Mouse (Mus musculus): Measurements from ENCODE around the gene Fbn1. TPM values are rescaled to one million over a fixed set of nuclear protein-coding genes. Genes with fewer than 3 reads are reported as not detected.

The Fbn1 gene
- polyA plus RNA-seq, 1 experiment from 2014 or later: 17.2 TPM

DNA sequence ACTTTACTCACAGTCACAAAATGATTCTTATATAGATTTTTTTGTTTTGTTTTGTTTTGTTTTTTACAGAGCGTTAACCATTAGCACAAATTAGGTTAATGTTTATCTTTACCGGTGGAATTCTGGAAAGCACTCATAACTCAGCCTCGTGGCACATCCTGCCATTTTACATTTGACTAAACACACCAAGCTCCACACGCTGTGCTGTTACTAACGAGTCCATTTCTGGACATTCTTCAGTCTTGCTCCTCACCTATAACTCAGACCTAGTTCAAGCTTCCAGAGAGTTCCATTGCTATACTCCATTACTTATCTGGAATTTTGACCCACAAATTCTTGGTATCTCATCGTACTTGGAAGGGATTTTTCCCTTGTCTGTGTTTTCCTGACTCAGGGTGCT is 116.2 kb downstream of the Fbn1 start:
- ATAC-seq (ENCODE audit: low FRiP score, low TSS enrichment) (no peak), DNase-seq (ENCODE audit: low spot score) (no peak)
- Histone ChIP-seq H3K27me3 (ENCODE audit: control insufficient read depth, insufficient read depth, low read length) (no peaks in the 10 kb centered on the region), H3K4me2 (replicated peaks; ENCODE audit: low read depth) (no peak overlapping the region), H3K27ac (replicated peaks) (no peak overlapping the region), H3K9ac (ENCODE audit: low read length) (no peak overlapping the region), H3K9me3 (ENCODE audit: control insufficient read depth, low read length) (no peaks in the 10 kb centered on the region), H3K4me1 (replicated peaks; ENCODE audit: control insufficient read depth, insufficient read depth) (no peaks in the 10 kb centered on the region), H3K36me3 (ENCODE audit: control insufficient read depth, insufficient read depth, low read length) (peaks cover 6% of the 10 kb centered on the region; the same call in 1 of the 2 replicates), H3K4me3 (ENCODE audit: low read depth, low read length) (no peak overlapping the region)
- WGBS: 68% methylated on average over 6 of the region's 6 CpGs
- TF ChIP-seq EP300 (optimal IDR thresholded peaks at IDR 0.05): no peak
- no peak for TF ChIP-seq CTCF (IDR thresholded peaks at IDR 0.05; ENCODE audit: low read depth)

DNA sequence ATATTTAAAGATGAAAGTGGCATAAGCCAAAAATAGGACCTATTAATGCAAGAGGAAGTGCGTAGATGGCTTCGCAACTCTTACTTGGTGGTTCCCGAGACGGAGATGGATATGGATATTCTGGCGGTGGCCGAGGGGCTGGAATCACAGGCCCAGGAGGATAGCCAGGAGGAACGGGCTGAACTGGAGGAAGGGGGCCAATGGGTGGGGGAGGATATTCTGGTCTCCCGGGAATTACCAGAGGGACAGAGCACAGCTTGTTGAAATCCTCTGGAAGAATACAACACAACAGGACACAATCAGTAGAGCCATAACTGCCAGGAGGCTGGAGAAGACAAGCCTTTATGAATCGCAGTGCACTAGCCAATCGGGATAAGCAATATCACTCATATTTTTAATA is 118.0 kb downstream of the Fbn1 start:
- Histone ChIP-seq H3K9ac (ENCODE audit: low read length) (no peak overlapping the region), H3K27ac (replicated peaks) (no peak overlapping the region), H3K9me3 (ENCODE audit: control insufficient read depth, low read length) (no peaks in the 10 kb centered on the region), H3K36me3 (ENCODE audit: control insufficient read depth, insufficient read depth, low read length) (peaks cover 6% of the 10 kb centered on the region; the same call in 1 of the 2 replicates), H3K4me2 (replicated peaks; ENCODE audit: low read depth) (no peak overlapping the region), H3K27me3 (ENCODE audit: control insufficient read depth, insufficient read depth, low read length) (no peaks in the 10 kb centered on the region), H3K4me3 (ENCODE audit: low read depth, low read length) (no peak overlapping the region), H3K4me1 (replicated peaks; ENCODE audit: control insufficient read depth, insufficient read depth) (no peaks in the 10 kb centered on the region)
- DNase-seq (ENCODE audit: low spot score) (no peak), ATAC-seq (ENCODE audit: low FRiP score, low TSS enrichment) (no peak)
- WGBS: 85% methylated on average over 10 of the region's 10 CpGs
- TF ChIP-seq EP300 (optimal IDR thresholded peaks at IDR 0.05): no peak

DNA sequence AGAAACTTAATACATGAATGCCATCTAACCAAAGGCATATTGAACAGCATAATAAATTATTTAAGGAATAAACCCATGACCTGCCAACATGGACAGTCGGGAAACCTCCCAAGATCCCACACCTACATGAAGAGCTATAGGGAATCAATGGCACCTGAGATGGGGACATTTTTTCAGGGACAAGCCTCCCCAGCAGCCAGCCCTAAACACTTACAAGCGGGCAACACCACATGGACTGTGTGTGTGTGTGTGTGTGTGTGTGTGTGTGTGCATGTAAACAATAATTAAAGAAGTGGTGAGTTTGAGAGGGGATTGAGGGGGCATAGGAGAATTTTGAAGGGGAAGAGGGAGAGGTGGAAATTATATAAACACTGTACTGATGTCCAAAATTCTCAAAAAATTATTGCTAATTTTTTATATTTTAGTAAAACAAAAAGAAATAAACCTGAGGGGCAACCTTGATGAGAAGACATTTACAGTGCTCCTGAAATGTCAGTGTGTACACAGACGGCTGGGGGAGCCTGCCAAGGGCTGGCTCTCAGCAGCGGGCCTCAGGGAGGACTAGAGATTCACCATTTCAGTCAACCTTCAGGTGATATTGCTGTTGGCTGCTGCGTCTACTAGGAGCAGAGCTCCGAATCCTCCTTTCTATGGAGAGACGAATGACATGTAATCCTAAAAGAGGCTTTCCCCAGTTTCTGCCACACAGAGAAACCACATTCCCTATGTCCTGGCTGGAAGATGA is 121.4 kb downstream of the Fbn1 start:
- ATAC-seq (ENCODE audit: low FRiP score, low TSS enrichment) (no peak), DNase-seq (ENCODE audit: low spot score) (no peak)
- Histone ChIP-seq H3K27ac (replicated peaks) (no peak overlapping the region), H3K27me3 (ENCODE audit: control insufficient read depth, insufficient read depth, low read length) (no peaks in the 10 kb centered on the region), H3K9me3 (ENCODE audit: control insufficient read depth, low read length) (no peaks in the 10 kb centered on the region), H3K4me1 (replicated peaks; ENCODE audit: control insufficient read depth, insufficient read depth) (no peaks in the 10 kb centered on the region), H3K4me2 (replicated peaks; ENCODE audit: low read depth) (no peak overlapping the region), H3K4me3 (ENCODE audit: low read depth, low read length) (no peak overlapping the region), H3K36me3 (ENCODE audit: control insufficient read depth, insufficient read depth, low read length) (peaks cover 6% of the 10 kb centered on the region; the same call in 1 of the 2 replicates), H3K9ac (ENCODE audit: low read length) (no peak overlapping the region)
- 82% methylated on average over 7 of the region's 7 CpGs for WGBS
- no peak for TF ChIP-seq EP300 (optimal IDR thresholded peaks at IDR 0.05)
- TF ChIP-seq CTCF (IDR thresholded peaks at IDR 0.05; ENCODE audit: low read depth): no peak

DNA sequence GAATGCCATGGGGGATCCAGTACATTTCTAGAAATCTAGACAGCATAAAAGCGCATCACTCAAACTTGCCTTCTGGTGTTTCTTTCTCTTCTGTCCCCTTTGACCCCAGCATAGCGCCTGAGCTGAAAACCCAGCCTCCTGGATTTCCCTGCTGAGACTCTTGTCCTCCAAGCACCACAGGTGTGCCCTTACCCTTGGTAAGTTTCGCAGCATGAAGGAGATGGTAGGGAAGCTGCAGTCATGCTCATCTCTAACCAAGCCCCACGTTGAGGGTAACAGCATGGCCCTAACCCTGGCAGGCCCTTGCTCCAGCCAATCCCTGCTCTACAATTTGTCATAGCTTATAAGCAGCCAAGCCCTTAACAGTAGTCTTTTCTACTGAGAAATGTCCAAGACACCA is 122.9 kb downstream of the Fbn1 start:
- H3K4me2 ChIP-seq (replicated peaks; ENCODE audit: low read depth): no peak overlapping the region
- H3K9ac ChIP-seq (ENCODE audit: low read length): no peak overlapping the region
- H3K9me3 ChIP-seq (ENCODE audit: control insufficient read depth, low read length): no peaks in the 10 kb centered on the region
- H3K4me1 ChIP-seq (replicated peaks; ENCODE audit: control insufficient read depth, insufficient read depth): no peaks in the 10 kb centered on the region
- TF ChIP-seq EP300 (optimal IDR thresholded peaks at IDR 0.05) (no peak), CTCF (IDR thresholded peaks at IDR 0.05; ENCODE audit: low read depth) (no peak)
- no peak for ATAC-seq (ENCODE audit: low FRiP score, low TSS enrichment)
- H3K36me3 ChIP-seq (ENCODE audit: control insufficient read depth, insufficient read depth, low read length): peaks cover 6% of the 10 kb centered on the region; the same call in 1 of the 2 replicates
- no peak overlapping the region for H3K4me3 ChIP-seq (ENCODE audit: low read depth, low read length)
- DNase-seq (ENCODE audit: low spot score): no peak
- no peaks in the 10 kb centered on the region for H3K27me3 ChIP-seq (ENCODE audit: control insufficient read depth, insufficient read depth, low read length)
- 75% methylated on average over 4 of the region's 4 CpGs for WGBS
- H3K27ac ChIP-seq (replicated peaks): no peak overlapping the region

DNA sequence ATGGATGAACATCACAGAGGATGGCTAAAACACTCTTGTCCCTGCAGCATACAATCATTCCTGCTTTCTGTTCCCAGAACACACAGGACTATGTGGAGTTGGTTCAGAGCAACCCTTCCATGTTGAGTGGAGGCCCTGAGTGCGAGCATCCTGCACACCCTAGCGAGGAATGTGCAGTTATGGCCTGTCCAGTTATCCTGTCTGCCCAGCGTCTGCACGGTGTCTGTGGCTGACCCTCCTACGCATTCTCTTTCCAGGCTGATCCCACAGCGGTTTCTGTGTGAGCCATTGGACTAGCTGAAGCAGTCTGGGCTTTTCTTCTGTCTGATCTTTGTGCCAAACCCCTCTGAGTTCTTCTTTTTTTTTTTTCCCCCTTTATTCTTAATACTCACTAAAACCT is 123.4 kb downstream of the Fbn1 start:
- H3K36me3 ChIP-seq (ENCODE audit: control insufficient read depth, insufficient read depth, low read length): peaks cover 6% of the 10 kb centered on the region; the same call in 1 of the 2 replicates
- H3K27me3 ChIP-seq (ENCODE audit: control insufficient read depth, insufficient read depth, low read length): no peaks in the 10 kb centered on the region
- H3K4me2 ChIP-seq (replicated peaks; ENCODE audit: low read depth): no peak overlapping the region
- TF ChIP-seq CTCF (IDR thresholded peaks at IDR 0.05; ENCODE audit: low read depth): no peak
- TF ChIP-seq EP300 (optimal IDR thresholded peaks at IDR 0.05): no peak
- 87% methylated on average over 6 of the region's 6 CpGs for WGBS
- H3K9me3 ChIP-seq (ENCODE audit: control insufficient read depth, low read length): no peaks in the 10 kb centered on the region
- H3K4me3 ChIP-seq (ENCODE audit: low read depth, low read length): no peak overlapping the region
- DNase-seq (ENCODE audit: low spot score) (no peak), ATAC-seq (ENCODE audit: low FRiP score, low TSS enrichment) (no peak)
- H3K27ac ChIP-seq (replicated peaks): no peak overlapping the region
- no peaks in the 10 kb centered on the region for H3K4me1 ChIP-seq (replicated peaks; ENCODE audit: control insufficient read depth, insufficient read depth)
- no peak overlapping the region for H3K9ac ChIP-seq (ENCODE audit: low read length)

- DNase-seq (ENCODE audit: low spot score): no peak
- no peak for TF ChIP-seq CTCF (IDR thresholded peaks at IDR 0.05; ENCODE audit: low read depth)
- TF ChIP-seq EP300 (optimal IDR thresholded peaks at IDR 0.05): no peak
- Histone ChIP-seq H3K27ac (replicated peaks) (no peak overlapping the region), H3K36me3 (ENCODE audit: control insufficient read depth, insufficient read depth, low read length) (no peaks in the 10 kb centered on the region; the same call in 1 of the 2 replicates), H3K4me2 (replicated peaks; ENCODE audit: low read depth) (no peak overlapping the region), H3K4me1 (replicated peaks; ENCODE audit: control insufficient read depth, insufficient read depth) (no peaks in the 10 kb centered on the region), H3K9me3 (ENCODE audit: control insufficient read depth, low read length) (no peaks in the 10 kb centered on the region), H3K4me3 (ENCODE audit: low read depth, low read length) (no peak overlapping the region), H3K27me3 (ENCODE audit: control insufficient read depth, insufficient read depth, low read length) (no peaks in the 10 kb centered on the region), H3K9ac (ENCODE audit: low read length) (no peak overlapping the region)
- no peak for ATAC-seq (ENCODE audit: low FRiP score, low TSS enrichment)
- WGBS: 87% methylated on average over 7 of the region's 7 CpGs
These were observed 124.5 kb downstream of the Fbn1 start for GRCm38 (mm10) chr2:125383273-125383641.

All from stomach, postnatal 0 days (tissue).